Mouse (Mus musculus) midbrain, embryonic 16.5 days (tissue): ENCODE results near the gene Tgfbr2. TPM values are rescaled to one million over a fixed set of nuclear protein-coding genes. Genes with fewer than 3 reads are reported as not detected.

Source experiments
- ATAC-seq: fragments of 200-750 bp; cut with Nextera tagmentation; 2 replicates; pipeline ENCODE4 v1.8.0; 2017; ENCODE audit warnings: moderate TSS enrichment
- H3K27ac ChIP-seq: fragments of 300-500 bp; sonication (generic); 2 replicates; pipeline ENCODE4 v1.5.1; 2014; ENCODE audit warnings: mild to moderate bottlenecking, low read length, mixed read lengths
- H3K27me3 ChIP-seq: fragments of 300-500 bp; sonication (generic); 2 replicates; pipeline ENCODE4 v1.6.1; 2014; ENCODE audit warnings: low read depth, low read length, mixed read lengths; ENCODE audit not compliant: control insufficient read depth, insufficient read depth
- H3K36me3 ChIP-seq: fragments of 300-500 bp; sonication (generic); 2 replicates; pipeline ENCODE4 v1.6.1; 2014; ENCODE audit warnings: mild to moderate bottlenecking, low read length, moderate library complexity, mixed read lengths; ENCODE audit not compliant: control insufficient read depth, insufficient read depth
- H3K4me1 ChIP-seq: fragments of 300-500 bp; sonication (generic); 2 replicates; pipeline ENCODE4 v1.6.1; 2014; ENCODE audit warnings: mild to moderate bottlenecking, low read length, mixed read lengths; ENCODE audit not compliant: control insufficient read depth, insufficient read depth
- H3K4me2 ChIP-seq: fragments of 300-500 bp; sonication (generic); 2 replicates; pipeline ENCODE4 v1.6.1; 2014; ENCODE audit warnings: mild to moderate bottlenecking, low read length, mixed read lengths
- H3K4me3 ChIP-seq: fragments of 300-500 bp; sonication (generic); 2 replicates; pipeline ENCODE4 v1.5.1; 2014; ENCODE audit warnings: low read depth, mild to moderate bottlenecking, low read length, moderate library complexity, mixed read lengths
- H3K9ac ChIP-seq: fragments of 300-500 bp; sonication (generic); 2 replicates; pipeline ENCODE4 v1.6.1; 2014; ENCODE audit warnings: low read depth, low read length, mixed read lengths
- H3K9me3 ChIP-seq: fragments of 300-500 bp; sonication (generic); replicated peaks from 2 replicates; pipeline ENCODE4 v1.6.1; 2014; ENCODE audit warnings: mild to moderate bottlenecking, low read length, mixed read lengths; ENCODE audit not compliant: control insufficient read depth, poor library complexity, severe bottlenecking
- WGBS: fragments of 180-500 bp; shearing (Covaris S2); extraction: QIAGEN DNeasy Blood & Tissue Kit; methylation state at CpG from one replicate; pipeline ENCODE4 v1.1.7; 2014; 5-methylcytosine and 5-hydroxymethylcytosine counted together
- polyA plus RNA-seq: library from polyadenylated mRNA; unstranded; fragments of >200 nt; fragmentation: Nextera tagmentation; extraction: Ambion mirVana; gene quantifications from 2 replicates; pipeline ENCODE4 v1.2.1, GENCODE M21; 2015

The Tgfbr2 gene
- polyA plus RNA-seq = 7.1 and 7.7 TPM in 2 replicates

DNA sequence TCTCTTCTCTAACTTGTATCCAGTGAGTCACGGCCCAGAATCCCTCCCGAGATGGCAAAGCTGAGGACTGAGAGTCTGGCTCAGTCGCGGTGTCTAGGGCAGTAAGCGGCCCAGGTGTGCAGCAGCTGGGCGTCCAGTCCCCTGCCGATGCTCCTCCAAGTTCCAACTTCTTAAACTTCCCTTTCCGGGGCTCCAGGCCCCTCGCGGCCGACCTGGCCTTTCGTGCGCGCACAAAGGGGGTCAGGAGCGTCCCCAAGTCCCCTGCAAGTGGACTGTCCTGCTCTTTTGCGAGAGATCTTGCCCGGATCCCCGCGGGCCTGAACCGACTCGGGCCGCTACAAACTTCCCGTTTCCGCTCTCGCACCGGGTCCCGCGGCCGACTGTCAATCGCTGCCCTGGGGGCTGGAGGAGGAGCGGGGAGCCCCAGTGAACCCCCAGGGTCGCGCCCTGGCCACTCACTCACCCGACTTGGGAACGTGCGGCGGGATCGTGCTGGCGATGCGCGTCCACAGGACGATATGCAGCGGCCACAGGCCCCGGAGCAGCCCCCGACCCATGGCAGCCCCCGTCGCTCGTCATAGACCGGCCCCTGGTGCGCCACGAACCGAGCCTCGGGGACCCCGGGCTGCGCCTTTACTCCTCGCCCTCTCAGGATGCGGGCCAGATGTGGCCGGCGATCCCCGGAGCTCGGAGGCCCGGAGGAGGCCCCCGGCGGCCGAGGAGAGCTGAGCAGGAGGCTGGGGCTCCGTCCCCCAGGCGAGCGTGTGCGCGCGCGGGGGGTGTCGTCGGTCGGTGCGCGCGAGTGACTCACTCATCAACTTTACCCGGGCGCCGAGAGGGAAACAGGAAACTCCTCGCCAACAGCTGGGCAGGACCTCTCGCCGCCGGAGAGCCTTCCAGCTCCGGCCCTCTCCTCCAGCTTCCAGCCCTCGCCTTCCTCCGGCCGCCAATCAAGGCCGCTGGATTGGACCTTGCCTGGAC lies at the start of gene Tgfbr2:
Gene Tgfbr2 (minus strand): TSS at position 880 of the 981 bp plus-strand sequence.
- Histone ChIP-seq H3K9ac (peak within 1 kb of the TSS; percentile 56), H3K27ac (peak within 1 kb of the TSS; percentile 69), H3K4me1 (peaks cover 17% of the 10 kb centered on the region), H3K27me3 (peaks cover 28% of the 10 kb centered on the region), H3K4me2 (peak within 1 kb of the TSS; percentile 82), H3K9me3 (no peaks in the 10 kb centered on the region), H3K36me3 (no peaks in the 10 kb centered on the region), H3K4me3 (peak within 1 kb of the TSS; percentile 57)
- under 1% methylated on average over 71 of the region's 90 CpGs for WGBS
- 0 out of 2 replicates have a peak, but pooled peaks have one; percentile 28 for ATAC-seq

DNA sequence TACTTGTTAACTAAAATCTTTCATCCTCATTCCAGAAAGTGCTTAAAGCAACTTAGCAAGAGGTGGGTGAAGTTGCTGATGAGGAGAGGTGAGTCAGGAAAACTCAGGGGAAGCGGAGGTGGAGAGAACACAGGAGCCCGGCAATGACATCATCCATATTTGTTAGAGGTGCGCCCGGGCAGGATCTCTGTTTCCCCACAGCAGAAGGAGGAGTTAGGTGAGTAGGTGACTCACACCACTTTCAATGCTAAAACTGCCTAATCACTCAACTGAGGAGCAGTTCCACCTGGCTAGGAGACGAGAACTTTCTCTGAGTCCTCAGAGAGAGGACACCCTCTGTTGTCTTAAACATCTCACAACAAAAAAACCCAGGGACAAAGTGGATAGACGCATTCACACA lies 48.2 kb upstream of the Tgfbr2 start:
- H3K36me3 ChIP-seq = no peaks in the 10 kb centered on the region
- H3K27ac ChIP-seq = no peak overlapping the region
- H3K9me3 ChIP-seq = no peaks in the 10 kb centered on the region
- H3K27me3 ChIP-seq = no peaks in the 10 kb centered on the region
- 90% methylated on average over 6 of the region's 6 CpGs for WGBS
- no peak for ATAC-seq
- no peak overlapping the region for H3K4me2 ChIP-seq
- no peak overlapping the region for H3K4me3 ChIP-seq
- no peaks in the 10 kb centered on the region for H3K4me1 ChIP-seq
- no peak overlapping the region for H3K9ac ChIP-seq

DNA sequence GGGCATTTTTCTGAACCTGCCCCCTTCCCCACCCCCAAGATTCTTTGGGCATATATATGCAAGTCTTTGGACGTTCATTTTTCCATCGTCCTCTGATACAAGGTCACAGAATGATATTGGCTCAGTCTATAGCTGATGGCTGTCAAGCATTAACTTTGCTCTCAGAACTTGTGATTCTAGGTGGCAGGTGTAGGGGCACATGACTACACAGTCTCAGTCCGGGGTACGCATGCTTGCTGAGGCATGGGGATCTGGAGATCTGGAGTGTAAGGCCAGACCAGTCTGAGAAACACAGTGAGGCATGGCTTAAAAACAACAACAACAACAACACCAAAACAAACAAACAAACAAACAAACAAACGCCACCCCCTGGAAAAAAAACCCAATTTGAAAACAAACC lies 47.5 kb upstream of the Tgfbr2 start:
- no peak for ATAC-seq
- 95% methylated on average over 5 of the region's 5 CpGs for WGBS
- Histone ChIP-seq H3K27ac (no peak overlapping the region), H3K27me3 (no peaks in the 10 kb centered on the region), H3K4me2 (no peak overlapping the region), H3K9ac (no peak overlapping the region), H3K4me1 (no peaks in the 10 kb centered on the region), H3K9me3 (no peaks in the 10 kb centered on the region), H3K4me3 (no peak overlapping the region), H3K36me3 (no peaks in the 10 kb centered on the region)

DNA sequence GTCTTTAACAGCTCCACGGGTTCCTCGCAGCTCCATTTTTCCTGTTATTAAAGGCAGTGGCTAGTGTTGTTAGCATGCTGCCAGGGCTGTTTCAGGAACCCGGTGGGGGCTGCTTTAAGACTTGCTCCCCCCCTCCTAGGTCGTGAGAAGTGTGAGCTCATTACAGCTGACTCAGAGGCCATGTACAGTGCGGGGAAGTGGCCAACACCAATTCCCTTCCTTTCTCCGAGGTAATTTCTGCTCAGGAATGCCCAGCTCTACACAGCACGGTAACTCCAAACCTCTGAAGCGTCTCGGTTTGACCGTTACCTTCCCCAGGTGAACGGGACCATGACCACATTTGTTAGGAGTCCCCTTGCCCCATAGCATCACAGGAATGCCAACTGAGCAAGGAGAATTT lies 46.8 kb upstream of the Tgfbr2 start:
- no peak overlapping the region for H3K27ac ChIP-seq
- H3K4me2 ChIP-seq = no peak overlapping the region
- no peak for ATAC-seq

DNA sequence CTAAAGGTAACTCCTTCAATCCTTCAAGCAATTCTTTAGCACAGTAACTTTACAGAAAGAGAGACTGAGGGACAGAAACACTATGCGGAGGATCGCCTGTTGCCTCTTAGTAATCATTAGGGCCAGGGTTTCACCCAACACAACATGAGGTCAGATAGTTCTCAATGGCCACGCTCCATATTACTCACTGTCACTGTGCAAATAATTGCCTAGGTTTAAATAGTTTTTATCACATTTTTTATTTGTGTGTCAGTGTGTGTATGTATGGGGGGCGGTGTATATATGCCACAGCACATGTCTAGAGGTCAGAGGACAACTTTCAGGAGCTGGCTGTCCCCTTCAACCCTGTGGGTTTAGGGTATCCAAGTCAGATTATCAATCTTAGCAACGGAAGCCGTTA lies 46.4 kb upstream of the Tgfbr2 start:
- no peaks in the 10 kb centered on the region for H3K36me3 ChIP-seq
- ATAC-seq = no peak
- H3K4me1 ChIP-seq = no peaks in the 10 kb centered on the region
- no peak overlapping the region for H3K9ac ChIP-seq
- no peak overlapping the region for H3K27ac ChIP-seq
- H3K4me3 ChIP-seq = no peak overlapping the region
- no peaks in the 10 kb centered on the region for H3K27me3 ChIP-seq
- H3K4me2 ChIP-seq = no peak overlapping the region
- WGBS = 86% methylated on average over 6 of the region's 6 CpGs
- no peaks in the 10 kb centered on the region for H3K9me3 ChIP-seq

More for the DNA sequence above, 46.8 kb upstream of the Tgfbr2 start:
- H3K4me3 ChIP-seq = no peak overlapping the region
- H3K27me3 ChIP-seq = no peaks in the 10 kb centered on the region
- WGBS = 75% methylated on average over 11 of the region's 11 CpGs
- no peaks in the 10 kb centered on the region for H3K4me1 ChIP-seq
- no peak overlapping the region for H3K9ac ChIP-seq
- no peaks in the 10 kb centered on the region for H3K36me3 ChIP-seq
- no peaks in the 10 kb centered on the region for H3K9me3 ChIP-seq

DNA sequence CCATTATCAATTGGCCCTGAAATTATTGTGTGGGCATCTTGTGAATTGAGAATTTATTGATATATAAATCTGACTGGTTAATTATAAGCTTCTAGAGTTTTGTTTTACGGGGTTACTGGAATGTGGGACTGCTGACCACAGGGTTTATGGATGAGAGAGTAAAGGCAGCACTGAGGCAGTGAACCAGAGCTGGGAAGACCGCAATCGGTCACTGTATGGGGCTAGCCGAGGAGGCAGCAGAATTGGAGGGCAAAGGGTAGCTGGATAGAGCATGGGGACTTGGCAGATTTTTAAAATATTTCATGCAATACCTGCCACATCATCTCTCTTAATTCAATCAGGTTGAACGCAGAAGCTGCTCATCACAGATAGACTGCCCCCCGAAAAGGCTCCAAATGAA lies 45.5 kb upstream of the Tgfbr2 start:
- no peak for ATAC-seq
- Histone ChIP-seq H3K36me3 (no peaks in the 10 kb centered on the region), H3K9me3 (no peaks in the 10 kb centered on the region), H3K9ac (no peak overlapping the region), H3K4me3 (no peak overlapping the region), H3K27ac (no peak overlapping the region), H3K27me3 (no peaks in the 10 kb centered on the region), H3K4me1 (no peaks in the 10 kb centered on the region), H3K4me2 (no peak overlapping the region)
- WGBS = 86% methylated on average over 6 of the region's 6 CpGs

DNA sequence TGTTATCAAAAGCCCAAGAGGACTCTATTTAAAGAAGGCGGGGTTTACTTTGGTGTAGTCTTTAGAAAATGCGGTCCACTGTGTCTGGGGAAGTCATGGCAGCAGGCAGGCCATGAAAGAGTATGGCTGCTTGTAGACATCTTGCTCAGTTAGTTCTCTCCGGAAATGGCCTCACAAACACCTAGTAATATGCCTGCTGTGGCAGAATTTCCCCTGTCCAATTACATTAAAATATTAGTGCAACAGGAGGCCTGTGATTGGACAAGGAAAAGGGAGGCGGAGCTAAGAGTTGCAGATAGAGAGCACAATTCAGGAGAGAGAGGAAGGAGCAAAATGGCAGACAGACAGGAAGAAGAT lies 45.0 kb upstream of the Tgfbr2 start:
- WGBS = 91% methylated on average over 4 of the region's 4 CpGs
- H3K4me1 ChIP-seq = no peaks in the 10 kb centered on the region

DNA sequence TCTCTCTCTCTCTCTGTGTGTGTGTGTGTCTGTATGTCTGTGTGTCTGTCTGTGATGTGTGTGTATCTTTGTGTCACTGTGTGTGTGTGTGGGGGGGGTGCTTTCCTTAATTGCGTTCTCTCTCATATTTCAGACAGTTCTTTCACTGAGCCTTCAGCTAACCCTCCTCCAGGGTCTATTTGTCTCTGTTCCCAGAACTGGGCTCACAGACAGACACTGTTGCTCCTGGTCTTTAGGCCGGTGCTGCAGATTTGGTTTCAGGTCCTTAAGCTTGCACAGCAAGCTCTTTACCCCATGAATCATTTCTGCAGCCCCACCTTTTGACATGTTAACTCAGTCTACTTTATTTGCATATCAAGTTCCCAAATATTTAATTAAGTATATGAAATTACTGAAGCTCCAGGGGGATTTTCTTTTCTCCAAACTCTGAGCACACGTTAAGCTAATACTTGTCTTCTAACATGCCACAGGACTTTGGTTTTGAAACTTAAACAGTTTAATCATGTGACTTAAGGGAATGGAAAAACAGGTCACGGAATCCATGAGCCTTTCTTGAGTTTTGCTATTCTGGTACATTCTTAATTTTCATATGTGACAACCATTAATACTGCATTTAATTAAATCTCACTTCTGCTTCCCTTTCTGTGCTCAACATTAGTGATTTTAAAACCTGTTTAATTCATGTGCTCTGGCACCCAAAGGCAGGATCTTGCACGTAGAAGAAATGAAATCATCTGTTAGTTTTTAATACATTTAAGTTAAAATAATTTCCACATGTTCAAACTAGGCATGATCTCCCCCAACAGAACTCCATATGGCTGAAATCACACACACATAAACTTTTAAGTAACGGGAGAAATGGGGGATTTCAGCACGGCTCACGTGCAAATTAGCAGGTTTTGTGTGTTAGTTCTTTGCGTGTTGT lies 44.3 kb upstream of the Tgfbr2 start:
- H3K27ac ChIP-seq = no peak overlapping the region; the same call in 1 of the 2 replicates
- ATAC-seq = no peak
- H3K36me3 ChIP-seq = no peaks in the 10 kb centered on the region
- H3K9me3 ChIP-seq = no peaks in the 10 kb centered on the region
- 84% methylated on average over 9 of the region's 9 CpGs for WGBS
- H3K27me3 ChIP-seq = no peaks in the 10 kb centered on the region
- H3K4me3 ChIP-seq = no peak overlapping the region
- no peak overlapping the region for H3K4me2 ChIP-seq
- no peak overlapping the region for H3K9ac ChIP-seq
- no peaks in the 10 kb centered on the region for H3K4me1 ChIP-seq

More for the DNA sequence above, 45.0 kb upstream of the Tgfbr2 start:
- ATAC-seq = no peak
- Histone ChIP-seq H3K36me3 (no peaks in the 10 kb centered on the region), H3K27ac (no peak overlapping the region), H3K9me3 (no peaks in the 10 kb centered on the region), H3K4me2 (no peak overlapping the region), H3K27me3 (no peaks in the 10 kb centered on the region), H3K4me3 (no peak overlapping the region), H3K9ac (no peak overlapping the region)
